Mouse (Mus musculus): ENCODE measurements around the gene Prune2. TPM values are rescaled to one million over a fixed set of nuclear protein-coding genes. Genes with fewer than 3 reads are reported as not detected.
A peak's percentile ranks its signal among the peaks of the same experiment; 100 is the strongest.

Prune2 gene
- polyA plus RNA-seq (2014; fragmentation: Nextera tagmentation; extraction: Ambion mirVana), result 9.7 and 11.5 TPM in 2 replicates

- H3K27me3 ChIP-seq (ENCODE audit: control insufficient read depth, insufficient read depth, low read length), result peaks cover 15% of the 10 kb centered on the region
- H3K36me3 ChIP-seq (ENCODE audit: control insufficient read depth, insufficient read depth, low read length), result no peaks in the 10 kb centered on the region
- peak; percentile 95 for ATAC-seq (ENCODE audit: low read depth)
- WGBS, result 0% methylated on average over 36 of the region's 36 CpGs
- H3K4me2 ChIP-seq (ENCODE audit: low read depth, low read length), result peak within 1 kb of the TSS; percentile 73
- H3K9ac ChIP-seq (replicated peaks; ENCODE audit: low read depth, low read length), result peak within 1 kb of the TSS; percentile 43
- no peaks in the 10 kb centered on the region for H3K9me3 ChIP-seq (ENCODE audit: control insufficient read depth, low read length)
- 0 out of 2 replicates have a peak, but pooled peaks cover 9% of the 10 kb centered on the region for H3K4me1 ChIP-seq (ENCODE audit: control insufficient read depth, insufficient read depth, low read length)
- H3K4me3 ChIP-seq (ENCODE audit: low read depth, low read length), result peak within 1 kb of the TSS; percentile 35
- H3K27ac ChIP-seq (ENCODE audit: low read depth, low read length), result no peak within 1 kb of the TSS
These were observed at the start of gene Prune2 for GRCm38 (mm10) chr19:16955613-16956271. Prune2 (plus strand) TSS chr19:16956118.

DNA sequence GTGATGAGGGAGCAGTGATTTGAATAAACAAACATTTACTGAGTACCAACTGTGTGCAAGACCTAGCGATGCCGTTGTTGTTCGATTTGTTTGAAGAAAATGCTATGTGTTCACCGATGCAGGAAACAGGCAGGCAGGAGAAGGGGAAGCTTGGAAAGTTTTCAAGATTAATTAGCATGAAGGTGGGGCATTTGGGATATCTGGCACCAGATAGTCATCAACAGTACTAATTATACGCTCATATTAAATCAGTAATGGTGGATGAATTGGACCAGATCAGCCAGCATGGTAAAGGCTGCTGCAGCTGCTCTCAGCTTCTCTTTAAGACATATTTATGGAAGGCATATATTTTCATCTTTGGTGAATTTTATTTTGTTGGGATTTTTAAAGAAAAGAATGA, 44.4 kb upstream of the Prune2 start:
- no peak overlapping the region for H3K9ac ChIP-seq (replicated peaks; ENCODE audit: low read depth, low read length)
- H3K36me3 ChIP-seq (ENCODE audit: control insufficient read depth, insufficient read depth, low read length), result no peaks in the 10 kb centered on the region
- ATAC-seq (ENCODE audit: low read depth), result no peak
- no peak overlapping the region for H3K27ac ChIP-seq (ENCODE audit: low read depth, low read length)
- WGBS, result 71% methylated on average over 5 of the region's 5 CpGs
- no peaks in the 10 kb centered on the region for H3K9me3 ChIP-seq (ENCODE audit: control insufficient read depth, low read length)
- H3K4me3 ChIP-seq (ENCODE audit: low read depth, low read length), result no peak overlapping the region
- H3K4me1 ChIP-seq (ENCODE audit: control insufficient read depth, insufficient read depth, low read length), result no peaks in the 10 kb centered on the region
- no peaks in the 10 kb centered on the region for H3K27me3 ChIP-seq (ENCODE audit: control insufficient read depth, insufficient read depth, low read length)
- no peak overlapping the region for H3K4me2 ChIP-seq (ENCODE audit: low read depth, low read length)

DNA sequence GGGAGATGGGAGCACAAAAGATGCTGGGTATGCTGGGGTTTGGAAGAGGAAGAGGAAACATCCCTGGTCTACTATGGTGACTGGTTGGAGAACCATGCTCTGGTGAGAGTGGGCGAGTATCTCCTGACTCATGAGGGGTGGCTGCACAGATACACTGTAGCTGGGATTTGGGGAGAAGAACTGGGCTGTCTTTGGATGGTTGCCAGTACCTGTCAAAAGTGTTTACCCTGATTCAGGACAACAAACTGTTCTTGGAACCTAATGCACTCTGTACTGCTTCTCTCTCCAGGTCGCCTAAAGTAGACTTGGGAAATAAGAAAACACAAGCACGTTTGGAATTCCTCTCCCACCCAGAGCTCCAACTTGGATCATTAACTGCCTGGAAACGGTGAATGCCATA, 31.4 kb upstream of the Prune2 start:
- no peaks in the 10 kb centered on the region for H3K36me3 ChIP-seq (ENCODE audit: control insufficient read depth, insufficient read depth, low read length)
- 86% methylated on average over 4 of the region's 4 CpGs for WGBS
- H3K4me1 ChIP-seq (ENCODE audit: control insufficient read depth, insufficient read depth, low read length), result no peaks in the 10 kb centered on the region
- H3K4me2 ChIP-seq (ENCODE audit: low read depth, low read length), result no peak overlapping the region
- H3K27me3 ChIP-seq (ENCODE audit: control insufficient read depth, insufficient read depth, low read length), result no peaks in the 10 kb centered on the region
- H3K9ac ChIP-seq (replicated peaks; ENCODE audit: low read depth, low read length), result no peak overlapping the region
- no peak overlapping the region for H3K27ac ChIP-seq (ENCODE audit: low read depth, low read length)
- H3K4me3 ChIP-seq (ENCODE audit: low read depth, low read length), result no peak overlapping the region
- no peak for ATAC-seq (ENCODE audit: low read depth)
- H3K9me3 ChIP-seq (ENCODE audit: control insufficient read depth, low read length), result no peaks in the 10 kb centered on the region

DNA sequence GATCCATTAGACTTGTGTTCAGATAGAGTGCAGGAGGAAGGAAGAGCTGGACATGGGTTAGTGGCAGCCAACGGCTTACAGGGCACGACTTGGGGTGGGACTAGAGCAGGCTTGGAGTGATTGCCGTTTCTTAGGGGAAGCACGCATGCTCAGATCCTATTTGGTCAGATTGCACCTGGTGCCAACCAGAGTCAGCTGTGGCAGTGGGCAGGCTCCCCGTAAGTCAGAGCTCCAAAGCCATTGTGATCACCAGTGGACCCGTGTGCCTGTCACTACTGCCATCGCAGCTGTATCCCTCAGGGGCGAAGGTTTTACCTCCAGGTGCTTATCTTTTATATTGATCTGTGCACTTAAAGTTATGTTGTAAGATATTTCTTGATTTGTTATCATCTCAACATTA, 21.3 kb upstream of the Prune2 start:
- Histone ChIP-seq H3K4me2 (ENCODE audit: low read depth, low read length) (no peak overlapping the region), H3K4me1 (ENCODE audit: control insufficient read depth, insufficient read depth, low read length) (no peaks in the 10 kb centered on the region), H3K36me3 (ENCODE audit: control insufficient read depth, insufficient read depth, low read length) (no peaks in the 10 kb centered on the region), H3K27ac (ENCODE audit: low read depth, low read length) (no peak overlapping the region), H3K27me3 (ENCODE audit: control insufficient read depth, insufficient read depth, low read length) (no peaks in the 10 kb centered on the region), H3K4me3 (ENCODE audit: low read depth, low read length) (no peak overlapping the region), H3K9me3 (ENCODE audit: control insufficient read depth, low read length) (no peaks in the 10 kb centered on the region), H3K9ac (replicated peaks; ENCODE audit: low read depth, low read length) (no peak overlapping the region)
- WGBS, result 91% methylated on average over 8 of the region's 8 CpGs
- ATAC-seq (ENCODE audit: low read depth), result no peak

DNA sequence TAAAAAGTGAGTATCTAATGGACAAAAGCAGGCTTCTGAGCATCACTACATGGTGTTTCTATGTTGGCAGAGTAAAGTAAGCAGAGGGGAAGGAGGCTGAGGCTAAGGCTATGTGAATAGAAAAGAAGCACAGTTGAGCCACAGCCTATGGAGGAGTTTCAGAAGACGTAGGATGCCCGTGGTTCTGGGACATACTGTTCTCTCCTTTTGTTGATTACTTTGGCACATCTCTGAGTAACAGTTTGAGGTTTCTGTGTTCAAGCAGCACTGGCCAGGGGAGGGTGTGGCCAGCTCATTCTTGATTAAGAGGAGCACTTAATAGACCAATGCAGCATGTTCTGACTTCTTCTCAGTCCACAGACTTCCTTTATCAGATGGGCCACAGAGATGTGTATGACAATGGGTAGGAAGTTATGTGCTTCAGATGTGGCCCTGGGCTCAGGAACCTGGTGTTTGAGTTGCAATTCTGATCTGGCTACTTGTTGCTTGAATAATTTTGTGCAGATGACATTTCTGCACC, 7.1 kb upstream of the Prune2 start:
- no peak overlapping the region for H3K4me3 ChIP-seq (ENCODE audit: low read depth, low read length)
- no peaks in the 10 kb centered on the region for H3K9me3 ChIP-seq (ENCODE audit: control insufficient read depth, low read length)
- 92% methylated on average over 2 of the region's 2 CpGs for WGBS
- no peaks in the 10 kb centered on the region for H3K27me3 ChIP-seq (ENCODE audit: control insufficient read depth, insufficient read depth, low read length)
- no peaks in the 10 kb centered on the region for H3K4me1 ChIP-seq (ENCODE audit: control insufficient read depth, insufficient read depth, low read length)
- H3K4me2 ChIP-seq (ENCODE audit: low read depth, low read length), result no peak overlapping the region
- H3K9ac ChIP-seq (replicated peaks; ENCODE audit: low read depth, low read length), result no peak overlapping the region
- no peak overlapping the region for H3K27ac ChIP-seq (ENCODE audit: low read depth, low read length)
- no peaks in the 10 kb centered on the region for H3K36me3 ChIP-seq (ENCODE audit: control insufficient read depth, insufficient read depth, low read length)
- ATAC-seq (ENCODE audit: low read depth), result no peak

DNA sequence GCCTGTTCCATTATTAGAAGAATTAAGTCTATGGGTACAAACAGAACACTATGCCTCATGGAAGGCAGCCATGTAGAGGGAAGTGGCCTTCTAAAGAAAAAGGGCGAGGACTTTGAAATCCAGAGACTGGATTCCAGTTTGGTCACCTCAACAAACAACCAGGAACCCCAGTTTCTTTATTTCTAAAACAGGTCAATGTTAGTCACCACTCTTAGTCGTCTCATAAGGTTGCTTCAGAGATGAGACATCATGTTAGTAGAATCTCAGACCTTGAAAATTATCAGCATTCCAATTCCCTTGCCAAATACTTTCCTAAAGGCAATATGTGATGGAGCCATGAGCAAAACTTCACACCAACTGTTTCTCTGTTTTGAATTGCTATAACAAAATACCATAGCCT, 6.6 kb upstream of the Prune2 start:
- 89% methylated on average over 2 of the region's 2 CpGs for WGBS
- Histone ChIP-seq H3K27ac (ENCODE audit: low read depth, low read length) (no peak overlapping the region), H3K36me3 (ENCODE audit: control insufficient read depth, insufficient read depth, low read length) (no peaks in the 10 kb centered on the region), H3K4me1 (ENCODE audit: control insufficient read depth, insufficient read depth, low read length) (no peaks in the 10 kb centered on the region), H3K9ac (replicated peaks; ENCODE audit: low read depth, low read length) (no peak overlapping the region), H3K4me2 (ENCODE audit: low read depth, low read length) (no peak overlapping the region), H3K9me3 (ENCODE audit: control insufficient read depth, low read length) (no peaks in the 10 kb centered on the region), H3K4me3 (ENCODE audit: low read depth, low read length) (no peak overlapping the region), H3K27me3 (ENCODE audit: control insufficient read depth, insufficient read depth, low read length) (0 out of 2 replicates have a peak, but pooled peaks cover 1% of the 10 kb centered on the region)
- ATAC-seq (ENCODE audit: low read depth), result no peak

DNA sequence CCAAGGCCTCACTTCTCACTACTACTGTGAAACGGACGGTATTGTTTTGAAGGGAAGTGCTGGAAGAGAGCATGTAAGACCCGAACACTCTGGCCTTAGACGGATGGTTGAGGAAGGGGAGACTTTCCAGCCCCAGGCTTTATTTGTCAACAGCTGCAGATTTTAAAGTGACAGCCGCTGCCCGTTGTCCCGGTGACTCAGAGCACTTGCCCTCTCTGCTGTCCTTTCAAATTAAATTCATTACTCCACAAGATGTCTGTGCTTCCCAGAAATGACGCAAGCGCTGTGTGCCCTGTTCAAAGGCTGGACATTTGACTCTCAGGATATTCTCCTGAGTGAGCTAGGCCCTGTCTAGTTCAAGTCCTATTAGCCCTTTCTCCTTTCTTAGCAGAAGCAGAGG, 5.9 kb upstream of the Prune2 start:
- no peak overlapping the region for H3K9ac ChIP-seq (replicated peaks; ENCODE audit: low read depth, low read length)
- H3K27me3 ChIP-seq (ENCODE audit: control insufficient read depth, insufficient read depth, low read length), result 0 out of 2 replicates have a peak, but pooled peaks cover 2% of the 10 kb centered on the region
- no peak overlapping the region for H3K4me2 ChIP-seq (ENCODE audit: low read depth, low read length)
- H3K4me1 ChIP-seq (ENCODE audit: control insufficient read depth, insufficient read depth, low read length), result no peaks in the 10 kb centered on the region
- no peak for ATAC-seq (ENCODE audit: low read depth)
- H3K9me3 ChIP-seq (ENCODE audit: control insufficient read depth, low read length), result no peaks in the 10 kb centered on the region
- H3K36me3 ChIP-seq (ENCODE audit: control insufficient read depth, insufficient read depth, low read length), result no peaks in the 10 kb centered on the region
- no peak overlapping the region for H3K27ac ChIP-seq (ENCODE audit: low read depth, low read length)
- WGBS, result 63% methylated on average over 9 of the region's 9 CpGs
- no peak overlapping the region for H3K4me3 ChIP-seq (ENCODE audit: low read depth, low read length)

DNA sequence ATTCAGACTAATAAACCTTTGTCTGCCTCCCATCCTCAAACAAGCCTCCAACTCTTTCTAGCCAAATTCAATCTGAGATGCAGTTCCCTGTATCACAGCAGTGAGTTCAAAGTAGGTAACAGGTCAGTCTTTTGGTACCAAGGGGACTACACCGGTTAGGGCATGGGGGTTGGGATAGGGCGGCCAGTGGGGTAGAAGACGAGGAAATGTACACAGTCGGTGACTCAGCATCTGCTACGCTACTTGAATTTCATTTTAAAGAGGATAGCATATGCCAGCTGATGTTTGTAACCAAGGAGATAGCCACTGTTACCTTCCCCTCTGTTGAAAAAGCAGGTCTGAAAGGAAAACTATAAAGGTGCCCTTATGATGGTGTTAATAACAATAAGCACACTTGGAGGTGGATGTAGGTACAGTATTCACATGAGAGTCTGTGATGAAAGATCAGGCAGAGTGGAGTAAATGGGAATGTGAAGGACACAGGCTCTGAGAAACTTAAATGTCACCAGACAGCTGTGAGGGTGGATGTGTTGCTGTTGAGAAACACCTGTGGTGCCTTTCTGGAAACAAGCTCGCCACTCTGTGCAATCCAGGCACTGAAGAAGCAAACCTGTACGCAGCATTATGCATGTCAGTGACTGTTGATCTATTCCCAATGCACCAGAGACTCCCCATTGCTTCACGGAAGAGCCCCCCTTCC, 5.1 kb upstream of the Prune2 start:
- ATAC-seq (ENCODE audit: low read depth), result no peak
- no peak overlapping the region for H3K27ac ChIP-seq (ENCODE audit: low read depth, low read length)
- H3K9ac ChIP-seq (replicated peaks; ENCODE audit: low read depth, low read length), result no peak overlapping the region
- no peaks in the 10 kb centered on the region for H3K9me3 ChIP-seq (ENCODE audit: control insufficient read depth, low read length)
- no peaks in the 10 kb centered on the region for H3K36me3 ChIP-seq (ENCODE audit: control insufficient read depth, insufficient read depth, low read length)
- WGBS, result 85% methylated on average over 8 of the region's 8 CpGs
- H3K4me2 ChIP-seq (ENCODE audit: low read depth, low read length), result no peak overlapping the region
- H3K4me1 ChIP-seq (ENCODE audit: control insufficient read depth, insufficient read depth, low read length), result 0 out of 2 replicates have a peak, but pooled peaks cover 3% of the 10 kb centered on the region
- H3K27me3 ChIP-seq (ENCODE audit: control insufficient read depth, insufficient read depth, low read length), result peaks cover 2% of the 10 kb centered on the region; the same call in 1 of the 2 replicates
- no peak overlapping the region for H3K4me3 ChIP-seq (ENCODE audit: low read depth, low read length)

DNA sequence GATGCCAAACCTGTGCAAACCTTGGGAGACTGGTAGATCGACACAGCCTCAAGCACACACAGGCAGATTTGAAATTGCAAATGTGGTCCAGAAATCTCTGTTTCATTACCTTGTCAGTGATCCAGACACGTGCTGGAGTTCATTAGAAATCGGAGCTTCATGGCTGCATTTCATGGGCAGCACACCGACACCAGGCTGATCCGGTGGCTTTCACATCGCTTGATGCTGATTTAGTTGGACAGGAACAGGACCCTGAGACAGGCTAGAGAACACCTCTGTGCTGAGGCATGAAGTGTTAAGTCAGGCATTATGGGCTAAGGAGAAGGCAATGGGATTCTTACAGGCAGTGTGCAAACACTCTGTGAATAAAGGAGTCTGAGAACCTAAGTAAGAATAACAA, 1.2 kb upstream of the Prune2 start:
- H3K9me3 ChIP-seq (ENCODE audit: control insufficient read depth, low read length), result no peaks in the 10 kb centered on the region
- H3K4me3 ChIP-seq (ENCODE audit: low read depth, low read length), result no peak overlapping the region
- no peak overlapping the region for H3K9ac ChIP-seq (replicated peaks; ENCODE audit: low read depth, low read length)
- H3K27ac ChIP-seq (ENCODE audit: low read depth, low read length), result no peak overlapping the region
- peaks cover 15% of the 10 kb centered on the region for H3K27me3 ChIP-seq (ENCODE audit: control insufficient read depth, insufficient read depth, low read length)
- no peak for ATAC-seq (ENCODE audit: low read depth)
- no peaks in the 10 kb centered on the region for H3K36me3 ChIP-seq (ENCODE audit: control insufficient read depth, insufficient read depth, low read length)
- H3K4me2 ChIP-seq (ENCODE audit: low read depth, low read length), result no peak overlapping the region
- WGBS, result 78% methylated on average over 6 of the region's 6 CpGs
- H3K4me1 ChIP-seq (ENCODE audit: control insufficient read depth, insufficient read depth, low read length), result 0 out of 2 replicates have a peak, but pooled peaks cover 9% of the 10 kb centered on the region

All from neural tube, embryonic 14.5 days (tissue).